Mouse (Mus musculus): ENCODE data around the gene Ifit2.
"Not testable (repeated sequence)": the region's sequence is repeated elsewhere in the genome, so short reads cannot be mapped to it uniquely, and the experiment has no call there.

Gene Ifit2

DNA sequence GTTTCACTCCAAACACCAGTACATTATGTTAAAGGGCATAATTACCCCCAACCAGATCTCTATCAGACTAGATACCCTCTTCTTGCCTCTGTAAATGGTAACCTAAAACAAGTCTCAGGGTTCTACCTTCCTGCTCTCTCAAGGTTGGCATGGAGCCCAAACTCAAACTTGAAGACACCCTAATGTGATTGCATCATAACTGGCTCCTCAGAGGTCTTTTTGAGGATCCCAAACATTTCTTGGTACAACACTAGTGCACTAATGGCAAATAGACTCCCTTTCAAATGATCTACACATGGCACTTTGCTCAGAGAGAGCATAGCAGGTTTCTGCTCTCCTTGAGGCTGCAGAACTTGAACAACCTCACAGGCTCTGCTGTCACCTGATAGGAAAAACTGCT is 46.3 kb downstream of the Ifit2 start:
- DNase-seq (ENCODE audit: low read depth, low spot score): no peak

DNA sequence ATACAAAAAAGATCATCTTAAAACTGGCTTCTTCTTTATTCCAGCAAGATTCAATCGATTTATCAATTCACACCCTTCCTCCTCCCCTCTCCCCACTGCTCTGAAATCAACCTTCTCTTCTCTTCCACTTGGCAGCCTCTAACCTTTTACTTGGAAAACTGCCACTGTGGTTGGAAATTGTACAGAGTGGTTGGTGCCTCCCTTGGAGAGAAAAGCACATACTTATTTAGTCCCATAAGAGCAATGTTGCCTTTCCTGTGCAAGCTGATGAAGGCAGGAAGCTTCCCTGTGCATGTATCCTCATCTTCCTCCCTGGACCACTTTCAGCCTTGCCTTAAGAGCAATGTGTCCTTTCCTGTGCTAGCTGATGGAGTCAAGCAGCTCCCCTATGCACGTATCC is 47.8 kb downstream of the Ifit2 start:
- DNase-seq (ENCODE audit: low read depth, low spot score): no peak

DNA sequence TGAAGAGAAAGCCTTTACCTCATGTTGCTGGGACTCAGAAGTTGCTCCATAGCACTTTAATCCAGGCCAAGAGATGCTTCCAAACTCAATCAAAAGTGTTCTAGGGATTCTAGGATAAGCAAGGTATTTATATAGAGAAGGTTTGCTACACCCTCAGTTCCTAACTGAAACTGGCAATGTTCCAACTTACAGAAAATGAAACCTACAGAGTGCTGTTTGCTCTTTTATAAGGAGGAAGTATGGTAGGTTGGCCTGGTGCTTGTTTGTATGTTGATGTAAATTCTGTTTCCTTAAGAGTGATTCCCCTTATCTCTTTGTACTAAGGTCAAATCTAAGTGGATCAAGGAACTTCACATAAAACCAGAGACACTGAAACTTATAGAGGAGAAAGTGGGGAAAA is 48.8 kb downstream of the Ifit2 start:
- not testable (repeated sequence) for DNase-seq (ENCODE audit: low read depth, low spot score)

GRCm38 (mm10) chr19:34601888-34602287 is 51.4 kb downstream of the Ifit2 start, which contains the start of gene Ifit1bl1:
TSS of gene Ifit1bl1 (minus strand) at chr19:34601956.
- DNase-seq (ENCODE audit: low read depth, low spot score): not testable (repeated sequence)

GRCm38 (mm10) chr19:34605472-34605871 is 55.0 kb downstream of the Ifit2 start:
- no peak for DNase-seq (ENCODE audit: low read depth, low spot score)

GRCm38 (mm10) chr19:34607237-34608051 is 57.0 kb downstream of the Ifit2 start, which contains the start of gene Ifit3b:
TSS of gene Ifit3b (plus strand) at chr19:34607970.
- DNase-seq (ENCODE audit: low read depth, low spot score): not testable (repeated sequence)

DNA sequence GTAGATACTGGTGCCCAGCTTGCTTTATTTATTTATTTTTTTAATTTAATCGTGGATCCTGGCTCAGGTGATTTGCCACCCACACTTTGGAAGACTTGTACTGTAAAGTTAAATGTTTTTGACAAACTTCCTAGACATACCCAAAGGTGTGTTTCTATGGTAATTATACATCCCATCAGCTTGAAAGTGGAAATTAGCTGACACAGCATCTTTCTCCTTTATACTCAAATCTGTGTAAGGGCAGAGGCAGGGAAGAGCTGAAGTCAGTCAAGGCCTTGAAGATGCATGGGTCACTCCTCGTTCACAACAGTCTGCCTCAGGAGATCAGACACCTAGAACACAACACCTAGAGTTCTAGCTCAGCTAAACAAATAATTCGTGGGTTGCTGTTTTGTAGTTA is 59.6 kb downstream of the Ifit2 start:
- not testable (repeated sequence) for DNase-seq (ENCODE audit: low read depth, low spot score)

GRCm38 (mm10) chr19:34612243-34613001 is 61.9 kb downstream of the Ifit2 start:
- not testable (repeated sequence) for DNase-seq (ENCODE audit: low read depth, low spot score)

DNA sequence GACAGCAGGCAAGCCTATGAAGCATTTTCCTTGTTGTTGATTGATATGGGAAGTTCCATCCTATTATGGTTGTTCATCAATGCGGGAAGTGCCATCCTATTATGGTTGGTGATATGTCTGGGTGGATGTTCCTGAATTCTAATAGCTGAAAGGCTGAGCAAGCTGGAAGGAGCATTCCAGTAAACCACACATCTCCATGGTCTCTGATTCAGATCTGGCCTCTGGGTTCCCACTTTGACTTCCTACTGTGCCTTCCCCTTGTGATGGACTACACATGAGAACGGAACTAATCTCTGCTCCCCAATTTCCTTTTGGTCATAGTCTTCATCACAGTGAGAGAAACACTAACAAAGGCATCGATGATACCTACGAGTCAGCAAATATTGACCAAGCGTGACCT is 70.4 kb downstream of the Ifit2 start:
- DNase-seq (ENCODE audit: low read depth, low spot score): no peak

- no peak for DNase-seq (ENCODE audit: low read depth, low spot score)
Measured at GRCm38 (mm10) chr19:34623781-34624180, 73.3 kb downstream of the Ifit2 start.

GRCm38 (mm10) chr19:34624663-34625062 is 74.2 kb downstream of the Ifit2 start:
- DNase-seq (ENCODE audit: low read depth, low spot score): no peak

Measured in WW6 (cell line).